Mouse (Mus musculus): ENCODE data around the gene Vmn1r209. TPM values are rescaled to one million over a fixed set of nuclear protein-coding genes. Genes with fewer than 3 reads are reported as not detected.
"Not testable (repeated sequence)": the region's sequence is repeated elsewhere in the genome, so short reads cannot be mapped to it uniquely, and the experiment has no call there.

Gene Vmn1r209
- polyA plus RNA-seq (2014; fragmentation: Nextera tagmentation; extraction: Ambion mirVana) = not detected in 2 replicates

DNA sequence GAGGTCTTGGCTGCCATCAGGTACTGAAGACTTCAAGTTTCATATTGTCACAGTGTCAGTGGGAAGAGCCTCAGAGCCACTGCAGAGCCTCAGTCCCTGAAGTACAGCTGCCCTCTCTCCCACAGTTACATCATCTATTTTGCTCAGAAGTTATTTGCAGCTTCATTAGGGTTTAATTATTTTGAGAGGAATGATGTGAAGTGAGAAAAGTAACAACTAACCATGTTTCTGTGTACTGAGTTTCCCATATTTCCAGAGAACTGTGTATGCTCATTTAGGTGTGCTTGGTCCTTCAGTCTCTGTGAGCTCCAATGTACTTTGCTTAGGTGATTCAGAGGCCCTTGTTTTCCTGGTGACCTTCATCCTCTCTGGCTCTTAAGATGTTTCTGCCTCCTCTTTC, at the start of gene Vmn1r209:
Vmn1r209 (minus strand) TSS at position 101 of the 400 bp plus-strand sequence.
- H3K4me1 ChIP-seq (ENCODE audit: control insufficient read depth, insufficient read depth, low read length); H3K36me3 ChIP-seq (replicated peaks; ENCODE audit: control insufficient read depth, insufficient read depth, low read depth, low read length); H3K4me2 ChIP-seq (ENCODE audit: low read depth, low read length); H3K9me3 ChIP-seq (replicated peaks; ENCODE audit: control insufficient read depth, low read length); H3K4me3 ChIP-seq (ENCODE audit: low read depth, low read length); ATAC-seq (replicated peaks; ENCODE audit: insufficient number of reproducible peaks, low FRiP score, low TSS enrichment, low read depth); DNase-seq (ENCODE audit: low spot score); H3K27ac ChIP-seq (replicated peaks; ENCODE audit: low read depth, low read length); H3K27me3 ChIP-seq (ENCODE audit: control insufficient read depth, insufficient read depth, low read length); H3K9ac ChIP-seq (replicated peaks; ENCODE audit: low read length): not testable (repeated sequence)

DNA sequence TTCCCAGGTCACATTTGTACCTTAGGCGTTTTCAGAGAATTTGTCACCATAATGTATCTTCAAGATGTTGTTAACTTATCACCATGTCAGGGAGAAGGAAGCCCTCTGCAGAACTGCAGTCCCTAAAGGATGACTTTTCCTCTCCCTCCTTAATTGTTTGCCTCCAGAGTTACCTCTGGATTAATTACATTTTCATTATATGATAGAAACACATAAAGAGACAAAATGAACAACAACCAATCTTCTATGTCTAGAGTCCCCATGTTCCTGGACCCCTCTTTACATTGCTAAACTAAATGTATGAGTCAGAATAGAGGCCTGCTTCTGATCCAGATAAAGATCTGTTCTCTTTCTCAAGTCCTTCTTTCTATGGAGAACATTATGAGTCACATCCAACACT, 48.0 kb upstream of the Vmn1r209 start, which contains the start of gene Vmn1r211:
Vmn1r211 (minus strand) TSS at position 101 of the 400 bp plus-strand sequence.
- Histone ChIP-seq H3K9ac (replicated peaks; ENCODE audit: low read length) (no peak within 1 kb of the TSS), H3K4me1 (ENCODE audit: control insufficient read depth, insufficient read depth, low read length) (no peaks in the 10 kb centered on the region), H3K27me3 (ENCODE audit: control insufficient read depth, insufficient read depth, low read length) (no peaks in the 10 kb centered on the region), H3K36me3 (replicated peaks; ENCODE audit: control insufficient read depth, insufficient read depth, low read depth, low read length) (no peaks in the 10 kb centered on the region), H3K4me2 (ENCODE audit: low read depth, low read length) (no peak within 1 kb of the TSS), H3K27ac (replicated peaks; ENCODE audit: low read depth, low read length) (no peak within 1 kb of the TSS), H3K9me3 (replicated peaks; ENCODE audit: control insufficient read depth, low read length) (no peaks in the 10 kb centered on the region), H3K4me3 (ENCODE audit: low read depth, low read length) (no peak within 1 kb of the TSS)
- ATAC-seq (replicated peaks; ENCODE audit: insufficient number of reproducible peaks, low FRiP score, low TSS enrichment, low read depth) = no peak
- 72% methylated on average over 1 of the region's 1 CpGs for WGBS
- DNase-seq (ENCODE audit: low spot score) = no peak

DNA sequence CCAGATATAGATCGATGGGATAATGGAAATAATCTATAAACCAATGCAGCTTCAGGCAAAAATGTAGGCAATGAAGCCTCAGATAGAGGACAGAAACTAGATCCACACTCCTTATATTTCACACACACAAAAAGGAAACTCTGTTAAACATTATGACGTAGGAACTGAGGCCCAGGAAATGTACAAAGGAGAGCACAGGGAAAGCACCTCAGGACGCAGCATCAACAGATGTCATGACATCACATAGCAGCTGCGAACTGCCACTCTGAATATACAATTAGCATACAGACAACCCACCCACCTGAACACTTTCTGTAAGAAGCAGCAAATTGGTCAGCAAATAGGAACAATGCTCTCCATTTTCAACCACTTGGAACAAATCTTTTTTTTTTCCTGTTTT, 45.3 kb upstream of the Vmn1r209 start:
- no peak overlapping the region for H3K4me3 ChIP-seq (ENCODE audit: low read depth, low read length)
- H3K27ac ChIP-seq (replicated peaks; ENCODE audit: low read depth, low read length) = no peak overlapping the region
- H3K27me3 ChIP-seq (ENCODE audit: control insufficient read depth, insufficient read depth, low read length) = no peaks in the 10 kb centered on the region
- no peaks in the 10 kb centered on the region for H3K9me3 ChIP-seq (replicated peaks; ENCODE audit: control insufficient read depth, low read length)
- 76% methylated on average over 4 of the region's 4 CpGs for WGBS
- H3K4me2 ChIP-seq (ENCODE audit: low read depth, low read length) = no peak overlapping the region
- H3K9ac ChIP-seq (replicated peaks; ENCODE audit: low read length) = no peak overlapping the region
- H3K4me1 ChIP-seq (ENCODE audit: control insufficient read depth, insufficient read depth, low read length) = no peaks in the 10 kb centered on the region
- no peak for ATAC-seq (replicated peaks; ENCODE audit: insufficient number of reproducible peaks, low FRiP score, low TSS enrichment, low read depth)
- no peaks in the 10 kb centered on the region for H3K36me3 ChIP-seq (replicated peaks; ENCODE audit: control insufficient read depth, insufficient read depth, low read depth, low read length)
- no peak for DNase-seq (ENCODE audit: low spot score)

DNA sequence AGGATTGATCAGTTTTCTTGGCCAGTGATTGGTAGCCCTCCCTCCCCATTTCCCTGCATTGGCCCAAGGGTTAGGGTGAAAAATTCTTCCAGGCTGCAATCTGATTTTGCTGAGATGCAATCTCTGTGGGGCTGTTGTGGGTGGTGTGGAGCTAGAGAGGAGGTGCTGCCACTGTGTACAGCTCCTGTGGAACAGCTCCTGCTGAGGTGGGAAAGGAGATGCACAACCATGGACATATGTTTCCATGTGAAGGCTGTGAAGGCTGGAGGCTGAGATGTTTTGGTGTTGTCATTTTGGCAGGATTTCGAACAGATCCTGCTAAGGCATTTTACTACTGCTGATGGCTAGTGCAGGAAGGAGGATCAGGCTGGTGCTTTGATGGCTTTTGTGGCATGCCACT, 37.3 kb upstream of the Vmn1r209 start:
- WGBS = 82% methylated on average over 1 of the region's 1 CpGs

DNA sequence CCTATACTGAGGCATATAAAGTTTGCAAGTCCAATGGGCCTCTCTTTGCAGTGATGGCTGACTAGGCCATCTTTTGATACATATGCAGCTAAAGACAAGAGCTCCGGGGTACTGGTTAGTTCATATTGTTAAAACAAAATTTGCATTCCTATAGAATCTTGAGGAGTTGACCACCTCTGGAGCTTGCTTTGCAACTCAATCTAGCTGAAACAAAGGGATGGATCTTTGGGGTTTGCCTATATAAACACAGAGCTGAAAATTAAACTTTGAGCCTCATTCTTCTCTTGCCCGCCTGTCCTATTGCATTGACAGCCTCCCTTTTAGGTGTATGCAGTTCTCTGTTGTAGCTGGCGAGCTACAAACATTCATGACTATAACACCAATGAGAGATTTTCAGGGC, 34.8 kb upstream of the Vmn1r209 start:
- H3K4me3 ChIP-seq (ENCODE audit: low read depth, low read length); H3K9ac ChIP-seq (replicated peaks; ENCODE audit: low read length); H3K9me3 ChIP-seq (replicated peaks; ENCODE audit: control insufficient read depth, low read length); H3K27ac ChIP-seq (replicated peaks; ENCODE audit: low read depth, low read length); H3K27me3 ChIP-seq (ENCODE audit: control insufficient read depth, insufficient read depth, low read length); H3K4me1 ChIP-seq (ENCODE audit: control insufficient read depth, insufficient read depth, low read length); H3K36me3 ChIP-seq (replicated peaks; ENCODE audit: control insufficient read depth, insufficient read depth, low read depth, low read length); ATAC-seq (replicated peaks; ENCODE audit: insufficient number of reproducible peaks, low FRiP score, low TSS enrichment, low read depth); DNase-seq (ENCODE audit: low spot score); H3K4me2 ChIP-seq (ENCODE audit: low read depth, low read length): not testable (repeated sequence)
- 62% methylated on average over 3 of the region's 3 CpGs for WGBS

More for the DNA sequence above, 37.3 kb upstream of the Vmn1r209 start:
- H3K9ac ChIP-seq (replicated peaks; ENCODE audit: low read length) = no peak overlapping the region
- H3K27me3 ChIP-seq (ENCODE audit: control insufficient read depth, insufficient read depth, low read length) = no peaks in the 10 kb centered on the region
- H3K4me1 ChIP-seq (ENCODE audit: control insufficient read depth, insufficient read depth, low read length) = no peaks in the 10 kb centered on the region
- H3K9me3 ChIP-seq (replicated peaks; ENCODE audit: control insufficient read depth, low read length) = no peaks in the 10 kb centered on the region
- no peak for ATAC-seq (replicated peaks; ENCODE audit: insufficient number of reproducible peaks, low FRiP score, low TSS enrichment, low read depth)
- no peak overlapping the region for H3K4me3 ChIP-seq (ENCODE audit: low read depth, low read length)
- no peak overlapping the region for H3K4me2 ChIP-seq (ENCODE audit: low read depth, low read length)
- DNase-seq (ENCODE audit: low spot score) = no peak
- H3K27ac ChIP-seq (replicated peaks; ENCODE audit: low read depth, low read length) = no peak overlapping the region
- H3K36me3 ChIP-seq (replicated peaks; ENCODE audit: control insufficient read depth, insufficient read depth, low read depth, low read length) = no peaks in the 10 kb centered on the region

DNA sequence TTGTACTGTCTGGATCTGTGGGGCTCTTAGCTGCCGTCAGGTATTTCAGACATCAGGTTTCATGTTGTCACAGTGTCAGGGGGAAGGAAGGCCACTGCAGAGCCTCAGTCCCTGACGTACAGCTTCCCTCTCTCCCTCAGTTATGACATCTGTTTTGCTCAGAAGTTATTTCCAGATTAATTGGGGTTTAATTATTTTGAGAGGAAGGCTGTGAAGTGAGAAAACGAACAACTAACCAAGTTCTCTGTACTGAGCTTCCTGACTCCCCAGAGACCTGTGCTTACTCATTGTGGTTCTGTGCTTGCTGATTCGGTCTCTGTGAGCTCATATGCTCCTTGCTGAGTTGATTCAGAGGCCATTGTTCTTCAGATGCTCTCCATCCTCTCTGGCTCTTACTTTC, 21.8 kb upstream of the Vmn1r209 start, which contains the start of gene Vmn1r210:
Vmn1r210 (minus strand) TSS at position 101 of the 400 bp plus-strand sequence.
- ATAC-seq (replicated peaks; ENCODE audit: insufficient number of reproducible peaks, low FRiP score, low TSS enrichment, low read depth) = no peak
- 52% methylated on average over 4 of the region's 4 CpGs for WGBS
- no peak within 1 kb of the TSS for H3K27ac ChIP-seq (replicated peaks; ENCODE audit: low read depth, low read length)
- H3K9ac ChIP-seq (replicated peaks; ENCODE audit: low read length) = no peak within 1 kb of the TSS
- H3K4me3 ChIP-seq (ENCODE audit: low read depth, low read length) = no peak within 1 kb of the TSS
- no peak for DNase-seq (ENCODE audit: low spot score)
- H3K9me3 ChIP-seq (replicated peaks; ENCODE audit: control insufficient read depth, low read length) = no peaks in the 10 kb centered on the region
- no peak within 1 kb of the TSS for H3K4me2 ChIP-seq (ENCODE audit: low read depth, low read length)
- H3K27me3 ChIP-seq (ENCODE audit: control insufficient read depth, insufficient read depth, low read length) = no peaks in the 10 kb centered on the region
- H3K36me3 ChIP-seq (replicated peaks; ENCODE audit: control insufficient read depth, insufficient read depth, low read depth, low read length) = no peaks in the 10 kb centered on the region
- H3K4me1 ChIP-seq (ENCODE audit: control insufficient read depth, insufficient read depth, low read length) = no peaks in the 10 kb centered on the region

DNA sequence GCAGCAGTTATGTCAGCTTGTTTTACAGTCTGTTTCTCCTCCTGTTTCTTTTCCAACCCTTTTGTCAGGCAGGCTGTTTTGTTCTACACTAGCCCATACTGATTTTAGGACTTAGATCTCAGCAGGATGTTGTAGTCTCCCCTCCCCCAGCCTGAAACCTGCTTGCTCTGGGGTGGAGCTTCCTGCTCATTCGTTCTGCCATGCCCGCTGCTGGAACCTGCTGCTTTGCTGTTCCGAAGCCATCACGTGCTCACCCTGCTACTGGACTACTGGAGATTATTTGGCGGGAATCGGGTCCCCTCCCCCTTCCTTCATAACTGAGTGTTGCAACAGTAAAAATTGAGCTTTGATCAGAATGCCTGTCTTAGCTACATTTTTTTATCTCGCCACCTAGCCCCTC, 19.9 kb upstream of the Vmn1r209 start:
- H3K27ac ChIP-seq (replicated peaks; ENCODE audit: low read depth, low read length); ATAC-seq (replicated peaks; ENCODE audit: insufficient number of reproducible peaks, low FRiP score, low TSS enrichment, low read depth); DNase-seq (ENCODE audit: low spot score); H3K4me2 ChIP-seq (ENCODE audit: low read depth, low read length); H3K9ac ChIP-seq (replicated peaks; ENCODE audit: low read length); H3K4me1 ChIP-seq (ENCODE audit: control insufficient read depth, insufficient read depth, low read length); H3K9me3 ChIP-seq (replicated peaks; ENCODE audit: control insufficient read depth, low read length); H3K27me3 ChIP-seq (ENCODE audit: control insufficient read depth, insufficient read depth, low read length); H3K4me3 ChIP-seq (ENCODE audit: low read depth, low read length); H3K36me3 ChIP-seq (replicated peaks; ENCODE audit: control insufficient read depth, insufficient read depth, low read depth, low read length): not testable (repeated sequence)
- WGBS = 42% methylated on average over 7 of the region's 7 CpGs

DNA sequence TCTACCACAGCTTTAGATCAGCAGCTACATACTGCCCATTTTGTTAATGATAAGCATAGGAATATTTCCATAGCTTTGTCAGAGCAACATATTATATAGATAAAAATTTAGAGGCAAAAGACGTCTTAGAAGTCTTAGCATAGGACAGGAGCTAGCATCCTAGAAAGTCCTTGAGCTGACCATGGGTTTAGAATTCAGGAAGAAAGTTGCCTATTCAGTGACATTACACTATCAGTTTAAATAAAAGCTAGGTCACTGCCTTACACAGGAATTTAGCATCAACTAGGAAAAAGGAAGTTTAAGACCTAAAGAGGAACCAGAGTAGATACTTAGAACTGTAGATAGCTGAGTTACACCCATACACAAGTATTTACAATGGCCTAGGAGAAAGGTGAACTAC, 12.1 kb upstream of the Vmn1r209 start:
- 88% methylated on average over 1 of the region's 1 CpGs for WGBS
- not testable (repeated sequence) for H3K4me2 ChIP-seq (ENCODE audit: low read depth, low read length); H3K4me3 ChIP-seq (ENCODE audit: low read depth, low read length); DNase-seq (ENCODE audit: low spot score); H3K36me3 ChIP-seq (replicated peaks; ENCODE audit: control insufficient read depth, insufficient read depth, low read depth, low read length); ATAC-seq (replicated peaks; ENCODE audit: insufficient number of reproducible peaks, low FRiP score, low TSS enrichment, low read depth); H3K27me3 ChIP-seq (ENCODE audit: control insufficient read depth, insufficient read depth, low read length); H3K27ac ChIP-seq (replicated peaks; ENCODE audit: low read depth, low read length); H3K4me1 ChIP-seq (ENCODE audit: control insufficient read depth, insufficient read depth, low read length); H3K9me3 ChIP-seq (replicated peaks; ENCODE audit: control insufficient read depth, low read length); H3K9ac ChIP-seq (replicated peaks; ENCODE audit: low read length)
